Mouse (Mus musculus) left cerebral cortex, postnatal 10 days (tissue): ENCODE results near the gene Cib2. TPM values are rescaled to one million over a fixed set of nuclear protein-coding genes. Genes with fewer than 3 reads are reported as not detected.
"Not testable (repeated sequence)": the region's sequence is repeated elsewhere in the genome, so short reads cannot be mapped to it uniquely, and the experiment has no call there.

Experiments used
- DNase-seq, 2 experiments: peaks; one replicate each; pipeline ENCODE4 v3.0.0; 2021 to 2022; ENCODE audit warnings: low spot score in 2 of 2, mixed read lengths in 1 of 2; ENCODE audit errors: extremely low spot score in 1 of 2
- intact Hi-C: fragments of 180-260 bp; cut with DNase I; formaldehyde crosslinking; loops from one replicate; pipeline ENCODE4 v1.15.1; 2025
- total RNA-seq, 2 experiments: library from RNA; stranded (reverse); gene quantifications; 2 replicates each; pipeline ENCODE4 v1.2.3; 2021

Cib2 gene
- total RNA-seq, result 10 to 100 TPM; 32.8 to 33.9 TPM

- intact Hi-C loops, result no loop called here
- peak; percentile 67 to 89 for DNase-seq
Measured at GRCm38 (mm10) chr9:54559771-54560471, at the start of gene Cib2. Gene Cib2, minus strand, starts transcription at chr9:54560218.

- intact Hi-C loops, result no loop called here
- DNase-seq, result peak; percentile 27 to 75
Measured at GRCm38 (mm10) chr9:54604886-54605285, 44.9 kb upstream of the Cib2 start.

GRCm38 (mm10) chr9:54604131-54604654 is 44.2 kb upstream of the Cib2 start:
- DNase-seq, result no peak
- intact Hi-C loops, result no loop called here

- intact Hi-C loops, result no loop called here
Measured at GRCm38 (mm10) chr9:54602916-54603315, 42.9 kb upstream of the Cib2 start.

GRCm38 (mm10) chr9:54602386-54602785 is 42.4 kb upstream of the Cib2 start:
- DNase-seq, result no peak
- intact Hi-C loops, result no loop called here

More at GRCm38 (mm10) chr9:54602916-54603315, 42.9 kb upstream of the Cib2 start:
- DNase-seq, result no peak

- intact Hi-C loops, result loop anchor here (5.0 kb wide), 1 partner anchor 210 kb away; no protein-coding TSS in a partner anchor
- no peak for DNase-seq
Measured at GRCm38 (mm10) chr9:54596752-54597465, 36.9 kb upstream of the Cib2 start.

GRCm38 (mm10) chr9:54593652-54594051 is 33.6 kb upstream of the Cib2 start:
- DNase-seq, intact Hi-C loops: not testable (repeated sequence)

- intact Hi-C loops, result no loop called here
Measured at GRCm38 (mm10) chr9:54587863-54588262, 27.8 kb upstream of the Cib2 start.

GRCm38 (mm10) chr9:54586199-54587061 is 26.4 kb upstream of the Cib2 start, which contains the start of gene Idh3a:
Gene Idh3a, plus strand, starts transcription at chr9:54586334.
- intact Hi-C loops, result no loop called here
- peak; percentile 98 to 100 for DNase-seq

More at GRCm38 (mm10) chr9:54587863-54588262, 27.8 kb upstream of the Cib2 start:
- DNase-seq, result no peak

GRCm38 (mm10) chr9:54585839-54586198 is 25.8 kb upstream of the Cib2 start:
- intact Hi-C loops, result no loop called here
- DNase-seq, result no peak

GRCm38 (mm10) chr9:54584127-54584526 is 24.1 kb upstream of the Cib2 start:
- DNase-seq, intact Hi-C loops: not testable (repeated sequence)

GRCm38 (mm10) chr9:54583712-54584111 is 23.7 kb upstream of the Cib2 start:
- intact Hi-C loops, result no loop called here
- no peak for DNase-seq

- intact Hi-C loops, result no loop called here
- DNase-seq, result no peak
Measured at GRCm38 (mm10) chr9:54571130-54571839, 11.3 kb upstream of the Cib2 start.

GRCm38 (mm10) chr9:54568732-54569131 is 8.7 kb upstream of the Cib2 start:
- intact Hi-C loops, result no loop called here
- no peak for DNase-seq

GRCm38 (mm10) chr9:54566958-54567357 is 6.9 kb upstream of the Cib2 start:
- no peak for DNase-seq
- intact Hi-C loops, result no loop called here

GRCm38 (mm10) chr9:54560831-54561601 is 998 bp upstream of the Cib2 start:
- DNase-seq, result no peak
- intact Hi-C loops, result no loop called here

GRCm38 (mm10) chr9:54558731-54559130 is 1.3 kb downstream of the Cib2 start:
- no peak for DNase-seq
- intact Hi-C loops, result no loop called here

- DNase-seq, result no peak
- intact Hi-C loops, result no loop called here
Measured at GRCm38 (mm10) chr9:54555044-54555443, 5.0 kb downstream of the Cib2 start.
